Mouse (Mus musculus): ENCODE results near the gene Cyp2d22.
"Not testable (repeated sequence)": the region's sequence is repeated elsewhere in the genome, so short reads cannot be mapped to it uniquely, and the experiment has no call there.

GRCm38 (mm10) chr15:82389916-82390315, 9.9 kb upstream of the Cyp2d22 start:
- TF ChIP-seq CTCF (IDR thresholded peaks at IDR 0.05; ENCODE audit: control insufficient read depth, insufficient read depth, low read length); POLR2A (IDR thresholded peaks at IDR 0.05; ENCODE audit: borderline replicate concordance, control insufficient read depth, low read depth, low read length): not testable (repeated sequence)

Measured in bone marrow, adult 2 months (tissue).